8 mouse cellular contexts compared by ENCODE assay signal in genomic region chr5:122925534-122925958, GRCm38 (mm10).
DNase-seq lines count a peak whose midpoint lies in the region; ATAC-seq and TF ChIP-seq lines count a peak whose summit lies in the region.

No protein-coding gene starts in this region.

- 21% methylated on average over 7 of the region's 7 CpGs for WGBS in forebrain, postnatal 0 days

- CTCF ChIA-PET in Patski (lab: Charles Lee): interaction anchor here (0.6 to 2.5 kb wide), 24 partner anchors 9 to 139 kb away, joined by 3 to 13 read pairs (median 4); partner anchors contain the start of gene Orai1

- peak overlapping the region; percentile 26; the same call in 1 of the 2 replicates for H3K4me2 ChIP-seq in forebrain, postnatal 0 days (ENCODE audit: low read depth)

- H3K27me3 ChIP-seq in Patski: no peaks in the 10 kb centered on the region
- no peaks in the 10 kb centered on the region for H3K27me3 ChIP-seq in forebrain, postnatal 0 days (ENCODE audit: insufficient read depth, low read length)

- no peak overlapping the region for H3K9ac ChIP-seq in forebrain, postnatal 0 days

- H3K4me3 ChIP-seq in forebrain, postnatal 0 days (ENCODE audit: low read depth, low read length): no peak overlapping the region
- H3K4me3 ChIP-seq in layer of hippocampus, adult 2 months: peak overlapping the region; percentile 20; the same call in 1 of the 2 replicates

- peak; percentile 44 for ATAC-seq in Patski
- peak; percentile 84 for ATAC-seq in forebrain, postnatal 0 days

- in situ Hi-C loops in Patski (cut with MboI; ENCODE audit: low pct_unique_long_range_greater_than_20kb): loop anchor here (5.0 kb wide), 1 partner anchor 132 kb away; no protein-coding TSS in a partner anchor

- H3K27ac ChIP-seq in forebrain, postnatal 0 days (ENCODE audit: low read depth, low read length): peak overlapping the region; percentile 54; the same call in 1 of the 2 replicates
- H3K27ac ChIP-seq in layer of hippocampus, adult 2 months: 0 out of 2 replicates have a peak overlapping the region, but pooled peaks have one; percentile 43

- peak; percentile 95 for TF ChIP-seq CTCF in Patski (IDR thresholded peaks at IDR 0.05)
- peak; percentile 90 for TF ChIP-seq CTCF in forebrain, postnatal 0 days (IDR thresholded peaks at IDR 0.05; ENCODE audit: low read depth)
- peak; percentile 95 for TF ChIP-seq CTCF in layer of hippocampus, adult 2 months (conservative IDR thresholded peaks at IDR 0.05)

- H3K36me3 ChIP-seq in forebrain, postnatal 0 days (ENCODE audit: insufficient read depth): 0 out of 2 replicates have a peak, but pooled peaks cover 3% of the 10 kb centered on the region

- POLR2A ChIA-PET in Patski (lab: Charles Lee): no interaction called here

- H3K4me1 ChIP-seq in forebrain, postnatal 0 days (ENCODE audit: insufficient read depth): peaks cover 4% of the 10 kb centered on the region

- DNase-seq in Patski (ENCODE audit: low read depth, low spot score): peak; percentile 25
- DNase-seq in cerebellum, adult 11-12 months: peak; percentile 66
- peak; percentile 84 for DNase-seq in forebrain, postnatal 0 days
- peak; percentile 78 for DNase-seq in heart, postnatal 4 days
- DNase-seq in layer of hippocampus, adult 2 months (ENCODE audit: low spot score in 2 of 2): peak; percentile 71 to 77
- peak; percentile 64 to 68 for DNase-seq in lung, adult 18-20 months
- peak; percentile 34 for DNase-seq in retina, adult 2 months (ENCODE audit: low read depth, low spot score)
- peak; percentile 44 to 67 for DNase-seq in urinary bladder, postnatal 4 days (ENCODE audit: low spot score in 2 of 2)

- no peaks in the 10 kb centered on the region for H3K9me3 ChIP-seq in forebrain, postnatal 0 days (ENCODE audit: low read length)

Comparison
In these comparisons a context has a peak if more than half of its experiments do, and no peak if none do; other contexts are left out.
1. DNase-seq: peak in every context shown above with its lines; median percentile 84 in forebrain, postnatal 0 days; 78 in heart, postnatal 4 days; 74 in layer of hippocampus, adult 2 months; 66 in cerebellum, adult 11-12 months; 66 in lung, adult 18-20 months; 56 in urinary bladder, postnatal 4 days; 34 in retina, adult 2 months; 25 in Patski.